Mouse (Mus musculus) embryo, embryonic 11 days (tissue): ENCODE results near the gene Larp4.
A peak's percentile ranks its signal among the peaks of the same experiment; 100 is the strongest.

ENCODE experiments used
- DNase-seq: peaks from one replicate; pipeline ENCODE4 v3.0.0-alpha.2; 2015

Gene Larp4

GRCm38 (mm10) chr15:100006180-100006579 is 36.3 kb downstream of the Larp4 start:
- no peak for DNase-seq

GRCm38 (mm10) chr15:100018280-100018899 is 48.5 kb downstream of the Larp4 start:
- DNase-seq = no peak

DNA sequence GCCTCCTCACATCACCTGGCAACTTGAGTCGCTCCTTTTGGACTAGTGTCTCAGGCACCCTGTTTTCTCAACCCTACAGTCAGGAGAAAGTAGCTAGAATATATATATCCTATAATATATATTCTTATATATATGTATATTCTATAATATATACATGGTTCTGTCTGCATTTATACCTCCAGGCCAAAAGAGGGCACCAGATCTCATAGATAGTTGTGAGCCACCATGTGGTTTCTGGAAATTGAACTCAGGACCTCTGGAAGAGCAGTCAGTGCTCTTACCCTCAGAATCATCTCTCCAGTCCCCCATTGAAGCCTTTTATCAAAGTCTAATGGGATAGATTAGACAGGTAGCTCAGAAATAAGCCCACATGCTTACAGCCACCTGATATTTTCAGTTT is 51.3 kb downstream of the Larp4 start:
- DNase-seq = no peak

DNA sequence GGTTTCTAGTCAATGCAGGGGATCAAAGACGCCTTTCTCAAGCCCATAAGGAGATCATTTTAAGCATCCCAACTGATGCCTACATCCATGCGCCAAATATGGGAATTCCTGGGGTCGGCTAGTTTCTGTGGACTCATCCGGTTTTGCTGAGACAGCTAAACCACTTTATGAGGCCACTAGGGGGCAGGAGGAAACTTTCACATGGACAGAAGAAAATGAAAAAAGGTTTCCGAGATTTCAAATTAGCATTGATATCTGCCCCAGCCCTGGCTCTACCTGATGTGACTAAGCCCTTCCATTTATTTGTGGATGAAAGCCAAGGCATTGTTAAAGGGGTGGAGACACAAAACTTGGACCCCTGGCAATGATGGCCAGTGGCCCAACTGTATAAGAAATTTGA is 53.1 kb downstream of the Larp4 start:
- peak; percentile 71 for DNase-seq

DNA sequence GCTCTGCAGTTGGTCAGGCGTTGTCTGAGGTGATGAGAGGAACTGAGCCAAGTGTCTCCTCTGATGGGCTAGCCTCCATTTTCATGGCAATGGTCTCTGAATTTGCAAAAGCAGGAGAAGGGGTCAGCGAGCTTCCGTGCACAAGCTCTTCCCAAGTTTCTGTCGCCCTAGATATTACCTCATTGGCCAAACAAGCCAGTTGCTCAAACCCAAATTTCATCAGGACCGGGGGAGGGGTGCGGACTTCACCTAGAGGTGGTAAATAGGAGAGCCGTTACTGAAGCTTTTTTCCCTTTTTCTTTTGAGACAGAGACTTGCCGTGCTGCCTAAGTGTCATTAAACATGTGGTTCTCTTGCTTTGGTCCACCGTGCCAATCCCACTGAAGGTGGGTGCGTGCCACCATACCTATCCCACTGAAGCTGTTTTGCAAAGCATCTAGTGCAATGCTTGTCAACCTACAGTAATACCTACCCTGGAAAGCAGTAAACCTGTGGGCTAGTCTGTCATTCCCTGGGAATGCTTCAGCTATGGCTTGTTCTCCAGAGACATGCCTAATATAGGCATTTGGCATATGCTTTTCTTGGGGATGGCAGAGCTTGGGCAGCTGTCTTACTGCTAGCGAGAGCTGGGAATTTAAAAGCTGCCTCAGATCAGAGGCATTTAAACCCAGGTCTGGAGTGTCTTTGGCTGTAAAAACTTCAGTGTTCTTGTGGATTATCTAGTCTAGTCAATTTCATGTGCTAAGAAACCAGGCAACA is 55.4 kb downstream of the Larp4 start:
- DNase-seq = no peak

GRCm38 (mm10) chr15:100028133-100028532 is 58.3 kb downstream of the Larp4 start:
- DNase-seq = no peak

GRCm38 (mm10) chr15:100029497-100029896 is 59.6 kb downstream of the Larp4 start:
- no peak for DNase-seq

- DNase-seq = no peak
These were observed 60.0 kb downstream of the Larp4 start for GRCm38 (mm10) chr15:100029900-100030299.

- DNase-seq = no peak
These were observed 62.7 kb downstream of the Larp4 start for GRCm38 (mm10) chr15:100032546-100032945.

- DNase-seq = peak; percentile 97
These were observed 68.7 kb downstream of the Larp4 start, which contains the start of gene Dip2b for GRCm38 (mm10) chr15:100038470-100038971. Gene Dip2b, plus strand, starts transcription at chr15:100038664.

- peak; percentile 84 for DNase-seq
These were observed 69.3 kb downstream of the Larp4 start for GRCm38 (mm10) chr15:100039001-100039701.

DNA sequence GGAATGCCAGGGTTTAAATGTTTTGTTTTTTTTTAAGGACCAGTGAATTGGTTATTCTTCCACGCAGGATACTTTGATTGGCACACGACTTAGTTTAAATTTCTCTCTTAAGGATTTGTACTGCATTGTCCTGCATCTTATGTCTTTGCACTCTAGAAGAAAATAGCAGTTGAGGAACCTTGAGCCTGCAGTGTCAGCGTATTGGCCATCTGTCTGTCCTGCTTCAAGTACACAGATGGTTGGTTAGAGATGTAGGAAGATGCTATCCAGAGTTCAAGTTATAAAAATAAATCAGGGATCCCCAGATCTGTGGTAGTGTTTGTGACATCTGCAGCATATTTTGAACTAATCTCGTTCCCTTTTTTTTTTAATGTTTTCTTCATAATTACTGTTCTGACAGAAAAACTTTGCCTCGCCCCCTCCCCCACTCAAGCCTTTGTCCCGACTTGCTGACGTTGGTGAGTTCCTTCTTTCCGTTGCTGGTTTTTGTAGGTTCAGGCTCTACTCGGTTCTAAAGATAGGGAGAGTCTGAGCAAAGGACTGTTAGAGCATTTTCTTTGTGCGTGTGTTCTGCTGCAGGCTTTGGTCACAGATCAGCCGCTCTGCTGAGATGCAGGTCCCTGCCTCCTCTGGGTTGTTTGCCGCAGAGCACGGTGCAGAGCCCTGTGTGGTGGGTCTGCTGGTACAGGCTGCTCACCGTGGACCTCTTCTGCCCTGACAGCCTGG is 70.8 kb downstream of the Larp4 start:
- no peak for DNase-seq

- DNase-seq = no peak
These were observed 71.6 kb downstream of the Larp4 start for GRCm38 (mm10) chr15:100041267-100042047.

DNA sequence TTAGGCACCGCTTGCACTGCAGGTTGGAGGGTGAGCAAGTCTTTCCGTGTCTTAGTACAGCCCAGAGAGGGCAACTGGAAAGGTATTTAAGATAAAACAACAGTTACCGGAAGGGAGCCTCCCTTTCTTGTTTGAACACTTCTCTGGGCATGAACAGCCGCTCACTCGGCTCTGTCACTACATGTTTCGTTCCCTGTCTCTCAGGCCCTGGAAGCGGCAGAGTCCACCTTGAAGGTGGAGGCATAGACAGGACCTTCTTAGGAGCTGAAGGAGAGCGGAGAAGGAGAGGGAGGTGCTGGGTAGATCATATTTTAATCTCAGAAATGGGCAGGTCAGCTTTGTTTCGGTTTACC is 72.2 kb downstream of the Larp4 start:
- no peak for DNase-seq

GRCm38 (mm10) chr15:100045576-100045975 is 75.7 kb downstream of the Larp4 start:
- DNase-seq = no peak

DNA sequence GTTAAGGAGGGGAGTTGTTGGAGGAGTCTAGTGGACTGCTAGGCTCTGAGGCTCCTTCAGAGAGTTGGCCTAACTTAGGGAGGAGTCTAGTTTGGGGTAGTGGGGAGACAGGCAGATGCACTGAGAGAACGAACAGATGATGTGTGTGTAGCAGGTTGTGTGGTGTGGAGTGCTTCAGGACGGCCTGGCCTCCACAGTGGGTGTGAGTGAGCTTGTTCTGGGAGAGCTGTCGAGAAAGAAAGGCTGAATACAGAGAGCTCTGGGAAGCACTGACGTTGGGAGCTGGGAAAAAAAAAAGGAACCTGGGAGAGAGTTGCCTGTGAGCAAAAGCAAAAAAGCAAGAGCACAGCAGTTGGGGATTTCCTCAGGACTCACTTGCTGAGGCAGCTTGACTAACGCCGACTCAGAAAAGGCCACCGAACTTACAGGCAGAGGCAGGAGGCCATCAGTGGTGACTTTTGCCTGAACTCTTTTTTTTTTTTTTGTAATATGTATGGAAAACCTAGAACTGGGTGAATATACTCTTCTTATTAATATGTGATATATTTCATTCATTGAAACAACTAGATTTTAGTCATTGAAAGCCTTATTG is 79.7 kb downstream of the Larp4 start:
- no peak for DNase-seq

DNA sequence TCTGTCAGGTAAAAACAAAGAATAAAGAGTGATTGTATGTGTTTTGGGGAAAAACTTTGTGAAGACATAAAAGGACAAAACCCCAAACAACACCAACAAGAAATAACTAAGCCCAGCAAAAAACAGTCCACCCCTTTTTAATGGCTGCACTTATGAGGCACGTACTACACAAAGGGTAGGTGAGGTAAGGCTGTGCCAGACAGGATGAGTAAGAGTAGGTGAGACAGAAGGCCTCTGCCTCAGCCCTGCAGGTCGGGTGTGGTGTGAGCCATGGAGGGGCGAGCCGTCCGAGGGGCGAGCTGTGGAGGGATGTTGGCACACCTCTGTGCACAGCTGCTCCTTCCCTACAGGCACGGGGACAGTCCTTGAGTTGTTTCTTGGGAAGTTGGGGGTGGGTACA is 81.1 kb downstream of the Larp4 start:
- no peak for DNase-seq

DNA sequence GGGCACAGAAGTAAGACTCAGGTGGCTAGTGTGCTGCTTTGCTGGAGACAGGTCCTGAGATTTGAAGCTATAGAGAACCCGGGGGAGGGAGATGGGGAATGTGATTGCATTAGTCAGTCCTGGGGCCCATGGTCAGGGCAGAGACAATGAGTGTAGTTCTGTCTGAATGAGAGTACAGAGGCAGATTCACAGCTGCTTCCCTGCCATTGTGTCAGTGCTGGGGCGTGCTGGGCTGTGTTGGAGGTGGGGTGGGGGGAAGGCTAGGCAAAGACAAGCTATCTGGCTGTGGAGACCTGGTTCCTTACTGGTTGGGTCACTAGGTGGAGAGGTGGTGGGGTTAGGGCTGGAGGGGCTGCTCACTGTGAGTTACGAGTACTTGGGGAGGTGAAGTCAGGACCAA is 82.9 kb downstream of the Larp4 start:
- DNase-seq = no peak

DNA sequence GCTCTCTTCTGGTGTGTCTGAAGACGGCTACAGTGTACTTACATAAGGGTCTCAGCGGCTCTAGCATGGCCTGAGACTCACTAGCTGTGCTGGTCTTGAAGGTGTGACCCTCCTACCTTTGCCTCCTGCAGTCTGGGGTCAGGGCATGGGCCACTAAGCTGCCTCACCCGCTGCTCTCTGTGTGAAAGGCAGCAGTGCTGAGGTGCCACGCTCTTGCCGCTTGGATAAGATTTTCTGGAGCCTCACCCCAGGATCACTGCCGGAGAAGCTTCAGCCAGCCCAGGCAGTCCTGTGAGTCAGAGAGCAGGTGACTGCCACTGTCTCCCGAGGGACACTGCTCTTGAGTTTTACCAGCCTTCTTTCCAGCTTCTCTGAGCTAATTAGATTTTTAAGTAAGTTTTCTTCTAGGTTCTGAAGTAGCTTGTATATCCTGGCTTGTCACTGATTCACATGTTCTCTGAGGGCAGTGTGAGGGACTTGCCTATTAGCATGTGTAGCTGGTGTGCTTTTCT is 86.6 kb downstream of the Larp4 start:
- DNase-seq = no peak

GRCm38 (mm10) chr15:100057698-100058097 is 87.8 kb downstream of the Larp4 start:
- no peak for DNase-seq

DNA sequence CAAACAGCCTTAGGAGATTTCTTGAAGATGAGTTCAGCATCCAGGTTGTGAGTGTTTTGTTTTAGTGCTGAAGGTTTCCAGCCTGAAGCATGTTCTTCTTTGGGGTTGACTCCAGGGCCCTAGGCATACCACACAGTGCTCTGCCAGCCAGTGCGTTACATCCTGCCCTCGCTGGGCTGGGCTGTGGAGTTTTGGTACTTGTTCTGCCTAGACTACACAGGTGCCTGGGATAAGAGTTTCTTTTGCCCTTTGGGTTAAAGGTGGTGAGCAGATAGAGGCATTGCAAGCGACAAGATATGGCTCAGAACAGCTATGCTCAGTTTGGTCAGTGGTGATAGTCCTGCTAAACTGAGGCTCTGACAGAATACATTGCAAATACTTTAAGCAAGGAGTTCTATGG is 88.3 kb downstream of the Larp4 start:
- no peak for DNase-seq

DNA sequence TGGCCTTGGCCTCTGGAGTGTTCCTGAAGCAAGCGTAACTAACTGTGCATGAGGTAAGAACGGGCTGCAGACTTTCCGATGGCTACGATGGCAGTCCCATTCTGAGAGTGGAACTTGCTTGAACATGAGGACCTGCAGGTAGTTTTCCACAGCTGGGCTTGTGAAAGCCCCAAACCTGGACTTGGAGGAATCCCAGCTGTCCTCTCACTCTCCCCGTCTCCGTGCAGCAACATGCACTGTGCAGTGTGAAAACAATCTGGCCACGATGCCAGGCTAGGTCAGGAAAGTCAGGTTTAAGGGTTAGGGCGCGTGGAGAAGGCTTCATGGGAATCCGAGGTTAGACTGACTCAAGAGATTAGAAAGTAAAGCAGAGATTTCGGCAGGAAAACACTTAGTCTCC is 89.0 kb downstream of the Larp4 start:
- no peak for DNase-seq
